Mouse (Mus musculus): ENCODE data around the gene Nfatc2ip. TPM values are rescaled to one million over a fixed set of nuclear protein-coding genes. Genes with fewer than 3 reads are reported as not detected.

The Nfatc2ip gene
- polyA plus RNA-seq, 1 experiment from 2014 or later: 2.4 TPM

DNA sequence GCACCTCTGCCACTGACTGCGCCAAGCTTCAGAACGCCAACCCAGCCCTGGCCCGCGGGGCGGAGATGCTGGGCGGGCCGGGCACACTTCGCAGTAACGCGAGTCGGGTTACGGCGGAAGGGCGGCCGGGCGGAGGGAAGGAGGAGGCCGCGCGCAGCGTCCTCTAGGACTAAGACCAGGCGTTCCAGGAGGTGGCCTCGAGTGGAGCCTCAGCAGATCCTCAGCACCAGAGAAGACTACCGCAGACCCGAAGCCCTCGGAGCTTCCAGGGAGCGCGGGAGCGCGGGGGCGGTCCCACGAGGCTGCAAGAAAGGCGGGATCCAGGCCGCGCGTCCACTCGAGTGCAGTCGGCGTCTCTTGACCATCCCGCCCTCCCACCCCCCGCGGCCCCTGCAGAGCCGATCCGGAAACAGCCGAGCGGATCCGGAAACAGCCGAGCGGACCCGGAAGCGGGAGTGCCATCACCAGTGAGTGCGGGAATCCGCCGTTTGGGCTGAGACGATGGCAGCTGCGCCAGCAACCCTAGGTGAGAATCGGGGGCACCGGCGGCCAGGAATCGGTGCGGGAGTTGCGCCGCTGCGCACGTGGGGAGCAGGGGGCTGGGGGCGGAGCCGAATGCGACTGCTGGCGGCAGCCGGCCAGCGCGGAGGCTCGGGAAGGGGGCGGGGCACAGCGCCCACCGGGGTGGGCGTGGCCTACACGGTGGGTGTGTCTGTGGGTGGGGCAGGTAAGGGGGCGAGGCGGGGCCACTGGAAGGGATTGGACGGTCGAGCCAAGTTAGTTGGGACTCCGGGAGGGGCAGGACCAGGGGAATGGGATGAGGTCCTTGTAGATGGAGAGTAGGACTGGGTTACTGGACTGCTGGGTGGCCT is 32.3 kb upstream of the Nfatc2ip start, which contains the start of gene Rabep2:
Rabep2 (plus strand) TSS at position 129 of the 872 bp plus-strand sequence.
- peaks cover 15% of the 10 kb centered on the region for H3K4me1 ChIP-seq
- H3K9ac ChIP-seq: peak within 1 kb of the TSS; percentile 90
- H3K27ac ChIP-seq: peak within 1 kb of the TSS; percentile 95
- peak within 1 kb of the TSS; percentile 71 for H3K4me2 ChIP-seq (replicated peaks)
- peak within 1 kb of the TSS; percentile 67 for H3K4me3 ChIP-seq
- no peaks in the 10 kb centered on the region for H3K27me3 ChIP-seq
- ATAC-seq (ENCODE audit: low FRiP score, low read depth): peak; percentile 94
- under 1% methylated on average over 82 of the region's 82 CpGs for WGBS
- H3K36me3 ChIP-seq: peaks cover 15% of the 10 kb centered on the region
- no peaks in the 10 kb centered on the region for H3K9me3 ChIP-seq

DNA sequence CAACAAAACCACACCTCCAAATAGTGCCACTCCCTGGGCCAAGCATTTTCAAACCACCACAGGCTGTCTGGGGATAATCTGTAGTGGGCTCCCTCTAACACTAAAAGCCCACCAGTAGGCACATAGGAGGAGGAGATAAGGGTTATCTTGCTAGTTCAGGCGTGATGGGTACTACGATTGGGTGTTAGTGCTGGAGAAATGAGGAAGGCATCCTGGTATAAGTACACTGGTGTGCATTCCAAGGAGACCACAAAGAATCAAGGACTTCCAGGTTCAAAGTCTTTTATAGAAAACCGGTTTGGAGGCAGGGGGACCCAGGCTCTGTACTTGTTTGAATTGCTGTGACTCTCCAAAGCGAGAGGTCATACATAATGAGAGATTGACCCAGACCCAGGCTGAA is 31.6 kb upstream of the Nfatc2ip start:
- Histone ChIP-seq H3K27me3 (no peaks in the 10 kb centered on the region), H3K9me3 (no peaks in the 10 kb centered on the region), H3K4me3 (peak overlapping the region; percentile 67), H3K9ac (peak overlapping the region; percentile 90), H3K4me1 (peaks cover 15% of the 10 kb centered on the region), H3K4me2 (replicated peaks) (peak overlapping the region; percentile 71), H3K27ac (peak overlapping the region; percentile 95), H3K36me3 (peaks cover 11% of the 10 kb centered on the region)
- 22% methylated on average over 4 of the region's 4 CpGs for WGBS
- ATAC-seq (ENCODE audit: low FRiP score, low read depth): no peak

DNA sequence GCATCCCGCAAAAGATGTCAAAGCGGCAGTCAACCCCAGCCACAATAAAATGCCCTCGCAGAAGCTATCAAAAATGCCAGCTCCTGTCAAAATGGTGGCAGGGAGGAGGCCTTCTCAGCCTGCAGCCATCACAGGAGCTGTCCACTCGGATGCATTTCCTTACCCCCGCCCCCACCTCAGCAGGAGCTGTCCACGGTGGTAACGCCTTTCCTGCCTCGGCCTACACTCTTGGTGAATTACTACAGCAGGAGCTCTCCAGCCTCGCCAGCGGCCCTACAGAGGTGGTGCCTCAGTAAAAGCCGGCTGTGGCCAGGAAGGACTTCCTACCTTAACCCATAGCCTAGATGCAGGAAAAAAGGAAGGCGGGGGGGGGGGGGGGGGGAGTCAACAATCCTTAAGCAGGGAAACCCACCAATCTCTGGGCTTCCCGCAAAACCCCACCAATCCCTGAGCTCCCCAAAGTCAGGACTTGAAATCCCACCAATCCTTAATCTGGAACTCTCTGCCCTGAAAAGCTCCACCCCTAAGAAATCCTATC is 30.9 kb upstream of the Nfatc2ip start:
- Histone ChIP-seq H3K27ac (no peak overlapping the region), H3K27me3 (no peaks in the 10 kb centered on the region), H3K9me3 (no peaks in the 10 kb centered on the region), H3K9ac (no peak overlapping the region), H3K4me3 (no peak overlapping the region; the same call in 1 of the 2 replicates), H3K4me1 (peaks cover 15% of the 10 kb centered on the region), H3K36me3 (peaks cover 7% of the 10 kb centered on the region; the same call in 1 of the 2 replicates), H3K4me2 (replicated peaks) (peak overlapping the region; percentile 71)
- WGBS: 48% methylated on average over 12 of the region's 13 CpGs
- no peak for ATAC-seq (ENCODE audit: low FRiP score, low read depth)

DNA sequence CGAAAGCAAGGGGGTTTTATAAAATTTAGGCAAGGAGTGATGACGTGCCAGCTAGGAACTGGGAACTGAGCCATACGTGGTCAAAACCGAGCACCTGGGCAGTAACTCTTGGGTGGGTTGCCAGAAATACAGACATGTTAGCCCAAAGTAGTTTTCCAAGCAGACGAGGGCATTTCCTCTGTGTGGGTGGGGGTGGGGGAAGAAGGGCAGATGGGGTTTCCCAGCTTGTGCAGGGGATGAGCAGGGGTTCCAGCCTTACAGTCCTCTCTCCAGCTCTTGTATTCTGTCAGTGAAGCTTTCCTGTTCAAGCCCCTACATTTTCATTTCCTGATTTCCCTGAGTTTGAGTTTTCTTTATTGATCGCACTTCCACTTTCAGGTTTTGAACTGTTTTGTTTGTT is 27.6 kb upstream of the Nfatc2ip start:
- no peaks in the 10 kb centered on the region for H3K9me3 ChIP-seq
- no peak overlapping the region for H3K4me3 ChIP-seq
- peaks cover 7% of the 10 kb centered on the region for H3K4me1 ChIP-seq
- H3K27me3 ChIP-seq: no peaks in the 10 kb centered on the region
- H3K36me3 ChIP-seq: no peaks in the 10 kb centered on the region
- no peak overlapping the region for H3K4me2 ChIP-seq (replicated peaks)
- no peak for ATAC-seq (ENCODE audit: low FRiP score, low read depth)
- whole genome bisulfite sequencing: 74% methylated on average over 6 of the region's 6 CpGs
- H3K27ac ChIP-seq: no peak overlapping the region
- H3K9ac ChIP-seq: no peak overlapping the region

DNA sequence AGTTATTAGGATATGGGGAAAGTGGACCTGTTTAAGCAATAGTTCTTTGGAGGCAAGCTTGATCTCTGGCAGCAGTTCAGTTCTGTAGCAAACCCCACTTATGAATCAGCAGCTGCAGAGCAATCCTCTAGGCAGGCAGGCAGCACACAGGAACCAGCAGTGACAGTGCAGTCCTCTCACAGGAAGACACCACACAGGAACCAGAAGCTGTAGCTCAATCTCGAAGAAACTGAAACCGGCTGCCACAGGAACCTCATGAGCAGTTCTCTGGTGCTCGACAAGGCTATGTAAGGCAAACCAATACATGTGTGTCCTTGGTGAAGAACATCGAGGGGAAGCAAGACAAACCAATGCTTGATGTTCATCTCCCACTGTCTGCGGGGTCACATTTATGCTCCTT is 25.2 kb upstream of the Nfatc2ip start:
- no peaks in the 10 kb centered on the region for H3K9me3 ChIP-seq
- H3K27me3 ChIP-seq: no peaks in the 10 kb centered on the region
- H3K4me3 ChIP-seq: no peak overlapping the region
- H3K4me1 ChIP-seq: no peaks in the 10 kb centered on the region
- H3K27ac ChIP-seq: no peak overlapping the region
- H3K36me3 ChIP-seq: no peaks in the 10 kb centered on the region
- H3K9ac ChIP-seq: no peak overlapping the region
- H3K4me2 ChIP-seq (replicated peaks): no peak overlapping the region
- ATAC-seq (ENCODE audit: low FRiP score, low read depth): no peak
- whole genome bisulfite sequencing: 82% methylated on average over 5 of the region's 5 CpGs

DNA sequence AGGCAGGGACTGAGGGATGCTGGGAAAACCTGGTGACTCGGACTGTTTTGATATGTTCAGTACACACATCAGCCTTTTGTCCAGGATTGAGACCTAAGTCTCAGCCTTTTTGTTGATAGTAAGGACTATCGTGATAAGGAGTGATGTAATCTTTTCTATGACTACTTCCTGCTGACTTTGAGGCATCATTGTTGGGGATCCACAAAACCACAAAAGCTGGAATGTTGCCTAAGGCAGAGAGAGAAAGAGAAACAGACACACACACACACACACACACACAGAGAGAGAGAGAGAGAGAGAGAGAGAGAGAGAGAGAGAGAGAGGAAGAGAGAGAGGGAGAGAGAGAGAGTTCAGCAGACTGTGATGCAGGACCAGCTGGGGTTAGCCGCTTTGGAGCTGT is 22.0 kb upstream of the Nfatc2ip start:
- H3K36me3 ChIP-seq: no peaks in the 10 kb centered on the region
- no peak overlapping the region for H3K27ac ChIP-seq
- ATAC-seq (ENCODE audit: low FRiP score, low read depth): no peak
- no peaks in the 10 kb centered on the region for H3K4me1 ChIP-seq
- H3K9me3 ChIP-seq: no peaks in the 10 kb centered on the region
- no peak overlapping the region for H3K4me2 ChIP-seq (replicated peaks)
- H3K4me3 ChIP-seq: no peak overlapping the region
- H3K27me3 ChIP-seq: no peaks in the 10 kb centered on the region; the same call in 1 of the 2 replicates
- WGBS: 72% methylated on average over 3 of the region's 3 CpGs
- H3K9ac ChIP-seq: no peak overlapping the region

DNA sequence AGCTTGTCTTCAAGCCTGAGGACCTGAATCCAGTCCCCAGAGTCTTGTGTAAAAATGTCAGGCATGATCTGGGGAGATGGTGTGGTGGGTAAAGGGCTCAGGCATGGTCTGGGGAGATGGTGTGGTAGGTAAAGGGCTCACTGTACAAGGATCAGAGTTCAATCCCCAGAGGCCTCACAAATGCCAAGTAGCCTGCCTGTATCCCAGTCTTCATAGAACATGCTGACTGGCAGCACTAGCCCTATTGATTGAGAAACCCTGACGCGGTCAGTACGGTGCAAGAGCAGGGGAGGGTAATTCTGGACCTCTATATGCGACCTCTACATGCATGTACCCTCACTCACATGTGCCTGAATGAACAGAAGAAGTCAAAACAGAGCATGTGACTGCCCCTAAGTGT is 21.1 kb upstream of the Nfatc2ip start:
- H3K9me3 ChIP-seq: no peaks in the 10 kb centered on the region
- ATAC-seq (ENCODE audit: low FRiP score, low read depth): no peak
- H3K4me2 ChIP-seq (replicated peaks): no peak overlapping the region
- H3K36me3 ChIP-seq: no peaks in the 10 kb centered on the region
- no peaks in the 10 kb centered on the region for H3K4me1 ChIP-seq
- 88% methylated on average over 4 of the region's 4 CpGs for WGBS
- H3K27ac ChIP-seq: no peak overlapping the region
- no peak overlapping the region for H3K4me3 ChIP-seq
- no peak overlapping the region; the same call in 1 of the 2 replicates for H3K9ac ChIP-seq
- H3K27me3 ChIP-seq: no peaks in the 10 kb centered on the region; the same call in 1 of the 2 replicates

DNA sequence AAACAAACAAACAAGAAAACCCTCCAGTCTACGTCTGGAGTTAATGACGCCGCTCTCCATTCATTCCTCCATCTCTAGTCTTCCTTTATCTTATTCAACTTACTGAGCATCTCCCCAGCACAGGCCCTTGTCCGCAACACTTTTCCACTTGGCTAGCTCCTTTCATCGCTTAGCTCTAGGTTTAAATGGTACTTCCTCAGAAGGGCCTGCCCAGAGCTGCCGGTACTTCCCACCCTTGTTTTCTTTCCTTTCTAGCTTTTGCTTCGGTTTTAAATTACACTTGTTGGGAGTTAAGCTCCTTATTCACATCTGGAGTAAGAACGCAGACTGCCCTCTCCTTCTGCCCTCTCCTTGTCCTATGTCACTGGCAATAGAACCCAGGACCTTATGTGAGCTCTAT is 20.5 kb upstream of the Nfatc2ip start:
- Histone ChIP-seq H3K9ac (peak overlapping the region; percentile 26; the same call in 1 of the 2 replicates), H3K4me2 (replicated peaks) (no peak overlapping the region), H3K4me3 (no peak overlapping the region), H3K9me3 (no peaks in the 10 kb centered on the region), H3K36me3 (no peaks in the 10 kb centered on the region), H3K27me3 (no peaks in the 10 kb centered on the region; the same call in 1 of the 2 replicates), H3K4me1 (no peaks in the 10 kb centered on the region), H3K27ac (no peak overlapping the region)
- ATAC-seq (ENCODE audit: low FRiP score, low read depth): no peak
- 57% methylated on average over 8 of the region's 8 CpGs for WGBS

DNA sequence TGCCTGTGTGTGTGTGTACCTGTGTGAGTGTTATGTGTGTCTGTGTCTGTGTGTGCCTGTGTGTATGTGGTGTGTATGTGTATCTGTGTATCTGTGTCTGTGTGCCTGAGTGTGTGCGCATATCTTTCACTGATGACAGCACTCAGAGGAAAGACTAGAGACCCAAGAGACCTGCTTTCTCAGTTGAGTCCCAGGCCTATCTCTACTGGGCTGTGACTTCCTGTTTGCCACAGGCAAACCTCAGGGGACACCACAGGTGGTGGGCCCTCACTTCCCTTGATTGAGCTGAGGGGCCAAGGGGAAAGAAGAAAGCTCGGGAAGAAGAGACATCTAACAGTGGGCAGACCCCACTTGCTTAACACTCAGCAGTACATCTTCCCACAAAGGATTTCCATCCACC is 20.1 kb upstream of the Nfatc2ip start:
- H3K4me2 ChIP-seq (replicated peaks): no peak overlapping the region
- 65% methylated on average over 2 of the region's 2 CpGs for WGBS
- no peak overlapping the region for H3K9ac ChIP-seq
- no peaks in the 10 kb centered on the region; the same call in 1 of the 2 replicates for H3K27me3 ChIP-seq
- H3K36me3 ChIP-seq: no peaks in the 10 kb centered on the region
- ATAC-seq (ENCODE audit: low FRiP score, low read depth): no peak
- no peak overlapping the region for H3K4me3 ChIP-seq
- H3K4me1 ChIP-seq: no peaks in the 10 kb centered on the region
- no peak overlapping the region for H3K27ac ChIP-seq
- no peaks in the 10 kb centered on the region for H3K9me3 ChIP-seq

DNA sequence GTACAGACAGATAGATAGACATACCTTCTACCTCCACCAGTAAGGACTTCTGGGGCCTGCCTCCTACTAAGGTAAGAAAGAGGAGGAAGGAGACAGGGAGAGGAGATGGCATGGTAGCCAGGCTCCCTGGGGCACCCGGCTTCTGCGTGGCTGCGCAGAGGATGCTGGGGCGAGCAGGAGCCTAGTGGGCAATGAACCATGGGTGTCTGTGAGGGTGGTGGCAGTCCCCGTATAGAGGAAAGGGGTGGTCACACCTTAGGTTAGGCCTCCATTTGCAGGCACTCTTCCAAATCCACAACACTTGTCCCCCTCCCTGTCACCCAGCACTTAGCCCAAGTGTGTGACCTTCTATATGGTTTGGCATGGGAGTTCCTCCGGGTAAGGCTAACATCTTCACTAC is 18.2 kb upstream of the Nfatc2ip start, which contains the start of gene Cd19:
Cd19 (minus strand) TSS at position 165 of the 400 bp plus-strand sequence.
- Histone ChIP-seq H3K27ac (no peak within 1 kb of the TSS), H3K4me3 (no peak within 1 kb of the TSS), H3K27me3 (no peaks in the 10 kb centered on the region; the same call in 1 of the 2 replicates), H3K4me2 (replicated peaks) (no peak within 1 kb of the TSS), H3K4me1 (no peaks in the 10 kb centered on the region), H3K9ac (no peak within 1 kb of the TSS), H3K9me3 (no peaks in the 10 kb centered on the region), H3K36me3 (no peaks in the 10 kb centered on the region)
- 88% methylated on average over 6 of the region's 6 CpGs for WGBS
- ATAC-seq (ENCODE audit: low FRiP score, low read depth): no peak

DNA sequence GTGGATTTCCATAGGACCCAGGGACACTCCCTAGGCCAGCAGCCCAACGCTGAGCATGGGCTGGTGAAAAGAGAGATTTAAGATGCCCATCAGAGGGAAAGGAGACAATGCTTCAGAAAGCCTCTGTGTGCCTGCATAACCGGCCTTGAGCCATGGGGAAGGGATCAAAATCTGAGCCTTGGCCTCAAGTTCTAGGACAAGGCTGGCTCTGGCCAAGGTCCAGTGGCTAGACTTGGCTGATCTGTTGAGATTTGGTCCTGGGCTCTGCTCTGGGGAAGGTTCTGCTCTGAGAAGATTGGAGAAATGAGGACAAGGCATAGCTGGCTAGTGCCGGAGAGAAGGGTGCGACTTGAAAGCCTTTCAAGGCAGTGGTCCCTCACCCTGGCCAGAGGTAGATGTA is 14.5 kb upstream of the Nfatc2ip start:
- H3K9me3 ChIP-seq: no peaks in the 10 kb centered on the region
- H3K36me3 ChIP-seq: no peaks in the 10 kb centered on the region
- H3K4me1 ChIP-seq: no peaks in the 10 kb centered on the region
- no peak for ATAC-seq (ENCODE audit: low FRiP score, low read depth)
- no peaks in the 10 kb centered on the region; the same call in 1 of the 2 replicates for H3K27me3 ChIP-seq
- H3K4me2 ChIP-seq (replicated peaks): no peak overlapping the region
- no peak overlapping the region for H3K4me3 ChIP-seq
- no peak overlapping the region for H3K27ac ChIP-seq
- 92% methylated on average over 4 of the region's 4 CpGs for WGBS
- no peak overlapping the region for H3K9ac ChIP-seq

DNA sequence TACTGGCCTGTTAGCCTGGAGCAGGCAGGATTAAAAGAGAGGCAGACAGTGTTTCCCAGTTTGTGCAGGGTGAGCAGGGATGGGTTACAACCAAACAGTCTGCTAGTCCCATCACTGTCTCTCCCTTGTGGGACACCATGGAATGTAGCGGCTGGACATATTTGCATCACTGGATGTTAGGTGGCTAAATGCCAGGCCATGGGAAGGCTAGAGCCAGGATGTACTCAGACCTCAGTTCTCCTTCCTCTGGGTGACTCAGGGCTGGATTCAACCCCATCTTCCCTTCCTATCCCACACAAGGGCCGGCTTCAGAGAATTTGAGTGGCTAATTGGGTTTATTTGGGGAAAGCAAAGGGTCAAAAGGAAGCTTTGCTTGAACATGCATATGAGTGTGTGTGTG is 12.1 kb upstream of the Nfatc2ip start:
- Histone ChIP-seq H3K9me3 (no peaks in the 10 kb centered on the region), H3K27me3 (no peaks in the 10 kb centered on the region), H3K4me1 (no peaks in the 10 kb centered on the region), H3K36me3 (no peaks in the 10 kb centered on the region), H3K27ac (no peak overlapping the region), H3K4me3 (no peak overlapping the region), H3K9ac (no peak overlapping the region), H3K4me2 (replicated peaks) (no peak overlapping the region)
- 76% methylated on average over 2 of the region's 2 CpGs for WGBS
- no peak for ATAC-seq (ENCODE audit: low FRiP score, low read depth)
